Mouse (Mus musculus): ENCODE data around the gene Rpl10.

DNA sequence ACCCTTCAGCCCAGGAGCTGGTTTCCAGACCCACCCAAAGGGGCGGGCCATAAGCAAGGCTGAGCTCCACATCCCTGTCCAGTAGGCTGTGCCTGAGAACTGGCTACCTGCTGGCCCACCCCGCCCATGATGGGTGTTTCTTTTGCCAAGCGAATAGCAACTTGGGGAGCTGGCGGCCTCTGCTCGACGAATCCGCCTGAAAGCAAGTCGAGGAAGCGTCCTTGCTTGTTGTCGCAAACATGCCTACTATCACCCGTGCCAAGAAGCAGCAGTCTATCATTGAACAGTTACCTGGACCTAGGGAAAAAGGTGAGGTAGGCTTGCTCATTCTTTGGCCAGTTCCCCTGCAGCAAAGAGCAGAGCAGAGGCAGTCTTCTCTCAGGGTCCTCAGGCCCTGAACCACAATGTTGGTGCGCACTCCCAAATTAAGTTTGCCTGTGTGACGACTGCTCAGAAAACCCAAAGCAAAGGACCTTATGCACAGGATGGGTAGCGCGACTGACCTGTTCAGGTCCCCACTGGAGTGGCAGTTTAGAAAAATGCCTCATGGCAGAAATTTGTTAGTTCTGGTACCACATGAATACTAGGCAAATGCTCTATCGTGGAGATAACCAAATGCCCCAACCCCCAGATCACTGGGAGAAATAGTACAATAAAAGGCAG lies 11.3 kb downstream of the Rpl10 start, which contains the start of the genes Taz and Dnase1l1:
- TF ChIP-seq CTCF (IDR thresholded peaks at IDR 0.05; ENCODE audit: borderline replicate concordance, control insufficient read depth, extremely low read depth, insufficient read depth, low read length, poor library complexity) (no peak), POLR2A (IDR thresholded peaks at IDR 0.05; ENCODE audit: control insufficient read depth, extremely low read depth, insufficient read depth, low read length, poor library complexity) (no peak)
